Mouse (Mus musculus): Measurements from ENCODE around the gene Chsy1.

Gene Chsy1

DNA sequence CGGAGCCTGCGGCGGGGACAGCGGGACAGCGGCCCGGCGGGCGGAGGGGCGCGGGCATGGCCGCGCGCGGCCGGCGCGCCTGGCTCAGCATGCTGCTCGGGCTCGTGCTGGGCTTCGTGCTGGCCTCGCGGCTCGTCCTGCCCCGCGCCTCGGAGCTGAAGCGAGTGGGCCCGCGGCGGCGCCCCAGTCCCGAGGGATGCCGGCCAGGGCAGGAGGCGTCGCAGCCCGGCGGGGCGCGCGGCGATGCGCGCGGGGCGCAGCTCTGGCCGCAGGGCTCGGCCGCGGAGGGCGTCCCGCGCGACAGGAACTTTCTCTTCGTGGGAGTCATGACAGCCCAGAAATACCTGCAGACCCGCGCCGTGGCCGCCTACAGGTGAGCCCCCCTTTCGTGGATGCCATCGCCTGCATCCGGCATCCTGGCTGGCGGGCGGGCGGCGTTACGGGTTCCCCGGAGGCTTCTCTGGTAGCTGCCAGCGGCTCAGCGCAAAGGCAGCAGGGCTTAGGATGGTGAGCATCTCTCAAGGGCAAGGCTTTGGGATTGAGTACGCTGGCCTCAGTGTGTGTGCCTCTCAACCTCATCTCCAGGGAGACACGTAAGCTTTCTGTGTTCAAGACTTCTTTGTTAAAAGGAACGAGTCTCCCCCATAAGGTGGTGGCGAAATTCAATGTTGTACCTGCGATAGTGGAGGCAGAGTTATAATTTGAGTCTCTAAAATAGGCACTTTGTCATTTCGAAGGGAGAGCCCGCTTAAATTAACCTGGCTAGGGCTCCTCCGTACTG is 730 bp downstream of the Chsy1 start:
- DNase-seq (ENCODE audit: low spot score in 2 of 2), result peak; percentile 29 to 41

DNA sequence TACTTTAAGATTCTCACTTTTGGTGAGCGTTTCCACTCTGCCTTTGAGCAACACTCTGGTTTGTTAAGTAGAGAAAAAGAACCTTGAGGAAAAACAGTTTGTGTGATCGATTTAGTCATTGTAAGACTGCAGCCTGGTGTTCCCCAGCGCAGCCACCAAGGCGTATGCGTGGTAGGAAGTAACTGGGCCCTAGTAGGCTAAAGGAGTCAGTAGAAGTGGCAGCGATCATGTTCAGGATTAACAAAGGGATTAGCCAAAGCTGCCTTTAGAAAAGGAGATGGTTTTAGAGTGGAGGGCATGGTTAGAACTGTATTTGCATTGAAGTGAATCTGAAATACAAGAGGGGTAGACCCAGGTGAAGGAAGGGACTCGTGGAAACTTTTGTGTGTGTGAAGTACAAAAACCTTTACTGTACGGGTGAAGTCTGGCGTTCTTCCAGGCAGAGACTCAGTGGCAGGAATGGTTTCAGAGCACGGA is 1.4 kb downstream of the Chsy1 start:
- DNase-seq (ENCODE audit: low spot score in 2 of 2), result no peak

DNA sequence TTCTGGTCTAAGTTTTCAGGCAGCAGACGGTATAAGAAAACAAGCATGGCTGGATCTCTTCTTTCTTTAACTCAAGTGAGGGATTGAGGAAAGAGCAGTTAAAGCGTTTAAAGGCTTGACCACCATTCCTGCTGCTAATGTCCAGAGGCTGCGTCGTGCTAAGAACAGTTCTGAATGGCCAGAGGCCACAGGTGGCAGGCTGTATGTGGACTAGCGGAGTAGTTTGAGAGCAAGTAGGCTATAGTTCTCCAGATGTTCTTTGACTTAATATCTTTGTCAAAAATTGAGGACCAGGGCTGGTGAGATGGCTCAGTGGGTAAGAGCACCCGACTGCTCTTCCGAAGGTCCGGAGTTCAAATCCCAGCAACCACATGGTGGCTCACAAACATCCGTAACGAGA is 1.9 kb downstream of the Chsy1 start:
- DNase-seq (ENCODE audit: low spot score in 2 of 2), result no peak

DNA sequence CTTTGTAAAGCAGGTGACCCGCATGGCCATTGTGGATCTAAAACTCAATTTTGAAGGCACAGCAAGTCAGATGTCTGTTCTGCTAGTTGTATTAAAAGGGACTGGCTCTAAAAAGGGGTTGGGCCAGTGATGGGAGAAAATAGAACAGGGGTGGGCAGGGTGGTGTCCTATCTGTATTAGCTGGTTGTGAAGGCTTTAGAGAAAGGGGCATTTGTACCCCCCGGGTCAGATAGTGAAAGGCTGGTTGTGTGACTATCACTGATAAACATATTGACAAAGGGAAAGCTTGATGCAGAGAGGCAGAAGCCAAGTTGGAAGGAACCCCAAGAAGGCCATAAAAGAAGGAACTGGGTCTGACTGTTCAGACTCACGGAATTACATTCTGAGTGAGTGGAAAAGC is 4.2 kb downstream of the Chsy1 start:
- DNase-seq (ENCODE audit: low spot score in 2 of 2), result no peak

DNA sequence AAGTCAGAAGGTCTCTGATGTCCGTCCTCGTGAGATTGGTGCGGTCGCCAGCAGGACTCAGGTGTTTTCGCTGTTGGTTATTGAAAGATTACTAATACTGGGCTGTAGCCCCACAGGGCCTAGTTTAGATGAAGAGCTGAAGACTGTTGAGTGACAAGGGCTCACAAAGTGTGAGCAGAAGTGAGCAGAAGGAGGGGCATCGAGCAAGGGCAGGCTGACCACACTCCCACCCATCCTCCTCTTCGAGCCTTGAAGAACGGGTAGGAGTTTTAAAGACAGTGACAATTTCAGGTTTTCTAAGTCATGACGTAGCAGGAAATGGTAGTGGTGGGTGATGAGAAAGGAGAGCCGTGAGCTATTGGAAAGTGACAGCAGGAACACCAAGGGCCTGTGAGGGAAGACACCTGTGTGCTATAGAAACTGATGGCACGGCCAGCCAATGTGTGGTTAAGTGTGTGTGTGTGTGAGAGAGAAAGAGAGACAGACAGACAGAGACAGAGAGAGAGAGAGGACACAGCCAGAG is 6.6 kb downstream of the Chsy1 start:
- DNase-seq (ENCODE audit: low spot score in 2 of 2), result no peak

DNA sequence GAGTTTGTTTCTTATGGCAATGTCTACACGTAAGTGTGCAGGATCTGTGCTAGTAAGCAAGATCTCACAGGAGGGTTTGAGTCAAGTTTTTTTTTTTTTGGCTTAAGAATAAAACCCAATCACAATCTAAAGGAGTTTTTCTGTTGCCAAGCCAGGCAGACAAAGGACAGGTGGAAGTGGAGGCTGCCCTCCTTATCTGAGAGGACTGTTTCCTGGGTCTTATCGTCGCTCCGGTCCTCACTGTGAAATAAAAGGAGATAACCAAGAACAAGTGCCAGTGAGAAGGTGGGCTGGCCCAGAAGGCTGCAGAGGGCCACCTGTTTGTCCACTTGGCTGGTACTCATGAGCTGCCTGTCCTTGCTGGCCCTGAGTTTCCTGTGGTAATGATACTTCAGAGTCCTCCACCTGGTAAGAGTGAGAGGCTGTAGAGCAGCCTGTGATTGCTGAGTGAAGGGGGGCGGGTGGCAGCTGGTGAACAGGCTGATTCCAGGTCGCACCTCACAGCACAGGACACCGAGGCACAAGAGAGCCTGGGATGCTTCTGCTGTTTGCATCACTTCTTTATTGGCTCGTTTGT is 7.7 kb downstream of the Chsy1 start:
- DNase-seq (ENCODE audit: low spot score in 2 of 2), result no peak

DNA sequence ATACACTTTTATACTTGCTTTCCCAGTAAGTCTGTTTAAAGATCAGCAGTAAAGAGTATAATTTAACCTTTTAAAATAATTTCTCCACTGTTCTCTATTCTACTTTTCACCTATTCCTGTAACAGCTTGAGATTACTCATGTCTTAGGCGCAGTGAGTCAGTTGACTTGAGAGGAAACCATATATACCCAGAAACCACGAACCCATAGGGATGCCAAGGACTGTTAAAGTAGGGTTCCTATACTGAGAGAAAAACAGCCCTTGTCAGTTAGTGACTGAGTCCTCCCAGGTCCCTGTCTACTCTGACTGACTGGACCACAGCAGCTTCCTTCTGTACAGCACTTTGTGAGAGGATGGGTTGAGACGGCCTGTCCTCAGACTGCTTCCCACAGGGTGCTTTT is 8.7 kb downstream of the Chsy1 start:
- DNase-seq (ENCODE audit: low spot score in 2 of 2), result no peak

DNA sequence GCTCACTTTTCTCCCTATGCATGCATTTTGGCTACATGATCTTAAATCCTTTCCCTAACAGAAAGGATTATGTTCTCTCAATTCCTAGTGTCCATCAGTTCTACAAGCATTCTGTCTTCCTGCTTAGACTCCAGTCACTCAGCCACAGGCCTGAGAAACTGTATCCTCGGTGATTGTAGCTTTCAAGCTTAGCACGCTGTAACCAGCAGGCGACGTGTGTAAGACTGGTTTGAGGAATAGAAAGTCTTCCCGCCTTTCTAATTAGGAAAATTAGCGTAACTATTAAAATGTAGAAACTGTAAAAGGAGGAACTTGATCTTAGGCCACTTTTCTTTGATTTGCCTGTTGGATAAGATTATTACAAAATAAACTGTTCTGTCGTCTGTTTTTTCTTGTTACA is 9.5 kb downstream of the Chsy1 start:
- DNase-seq (ENCODE audit: low spot score in 2 of 2), result no peak

DNA sequence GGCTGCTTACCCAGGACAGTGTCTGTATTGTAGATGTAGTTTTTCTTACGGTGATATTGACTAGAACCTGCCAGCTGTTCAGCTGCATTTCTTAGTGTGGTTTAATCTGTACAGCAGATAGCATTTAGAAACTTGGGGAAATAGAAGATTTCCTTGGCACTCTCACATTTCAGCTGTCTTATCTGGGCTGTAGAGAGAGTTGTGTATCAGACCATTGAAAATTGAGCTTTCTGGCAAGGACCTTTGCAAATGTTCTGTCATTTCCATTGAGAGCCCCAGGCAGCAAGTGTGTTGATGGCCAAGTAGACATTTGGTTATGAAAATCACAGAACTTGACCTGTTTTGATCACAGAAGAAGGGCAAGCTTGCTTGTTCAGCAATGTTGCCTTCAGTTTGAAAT is 10.8 kb downstream of the Chsy1 start:
- no peak for DNase-seq (ENCODE audit: low spot score in 2 of 2)

DNA sequence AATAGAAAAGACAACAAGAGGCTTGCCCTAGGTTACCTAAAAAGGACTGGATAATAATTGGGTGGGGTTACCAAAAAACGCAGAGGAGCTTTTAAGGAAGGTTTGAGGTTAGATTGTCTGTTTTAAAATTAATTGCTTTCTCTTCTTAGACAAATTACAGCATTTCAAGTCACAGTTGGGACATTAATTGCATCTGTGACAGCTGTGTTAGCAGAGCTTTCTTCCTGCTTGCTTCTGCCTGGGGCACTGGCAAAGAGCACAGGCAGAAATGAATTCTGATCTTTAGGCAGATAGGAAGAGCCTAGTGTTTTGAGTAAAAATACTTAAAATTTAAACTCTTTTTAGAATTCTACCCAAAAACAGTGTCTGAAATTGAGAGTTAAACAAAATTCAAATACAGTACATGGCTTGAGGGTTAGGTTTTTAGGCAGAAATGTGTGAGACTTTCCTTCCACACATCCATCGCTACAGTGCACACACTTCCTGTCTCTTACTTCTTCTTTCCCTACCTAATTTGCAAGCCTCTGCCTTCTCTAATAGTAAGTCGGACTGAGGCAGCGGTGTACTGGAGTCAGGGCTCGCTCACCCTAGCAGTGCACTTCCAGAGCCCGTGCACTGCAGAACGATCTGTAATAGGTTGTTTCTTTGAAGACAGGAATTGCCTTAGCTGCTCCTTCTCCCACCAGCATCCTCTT is 11.5 kb downstream of the Chsy1 start:
- DNase-seq (ENCODE audit: low spot score in 2 of 2), result peak in 1 of 2 experiments; percentile 19

DNA sequence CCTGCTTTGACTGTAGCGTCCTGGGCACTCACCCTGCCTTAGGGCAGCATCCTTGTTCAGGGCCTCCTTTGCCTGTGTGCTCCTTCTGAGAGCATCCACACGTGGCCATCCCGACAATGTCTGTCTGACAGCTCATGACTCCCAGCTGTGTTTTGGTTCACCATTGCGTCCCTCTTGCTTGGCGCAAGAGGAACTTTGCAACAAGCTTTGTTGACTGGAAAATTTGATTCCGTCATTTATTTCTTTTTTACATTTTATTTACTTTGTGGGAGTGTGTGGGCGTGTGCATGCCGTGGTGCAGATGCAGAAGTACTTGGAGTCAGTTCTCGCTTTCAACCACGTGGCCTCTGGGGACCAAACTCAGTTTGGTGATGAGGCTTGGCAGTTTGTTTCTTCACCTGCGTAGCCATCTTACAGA is 15.2 kb downstream of the Chsy1 start:
- peak in 1 of 2 experiments; percentile 38 for DNase-seq (ENCODE audit: low spot score in 2 of 2)

DNA sequence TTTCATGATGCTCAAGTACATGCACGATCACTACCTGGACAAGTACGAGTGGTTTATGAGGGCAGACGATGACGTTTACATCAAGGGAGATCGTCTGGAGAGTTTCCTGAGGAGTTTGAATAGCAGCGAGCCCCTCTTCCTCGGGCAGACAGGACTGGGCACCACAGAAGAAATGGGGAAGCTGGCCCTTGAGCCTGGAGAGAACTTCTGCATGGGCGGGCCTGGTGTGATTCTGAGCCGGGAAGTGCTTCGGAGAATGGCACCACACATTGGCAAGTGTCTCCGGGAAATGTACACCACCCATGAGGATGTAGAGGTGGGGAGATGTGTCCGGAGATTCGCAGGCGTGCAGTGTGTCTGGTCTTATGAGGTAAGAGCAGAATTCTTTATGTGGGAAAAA is 16.1 kb downstream of the Chsy1 start:
- no peak for DNase-seq (ENCODE audit: low spot score in 2 of 2)

DNA sequence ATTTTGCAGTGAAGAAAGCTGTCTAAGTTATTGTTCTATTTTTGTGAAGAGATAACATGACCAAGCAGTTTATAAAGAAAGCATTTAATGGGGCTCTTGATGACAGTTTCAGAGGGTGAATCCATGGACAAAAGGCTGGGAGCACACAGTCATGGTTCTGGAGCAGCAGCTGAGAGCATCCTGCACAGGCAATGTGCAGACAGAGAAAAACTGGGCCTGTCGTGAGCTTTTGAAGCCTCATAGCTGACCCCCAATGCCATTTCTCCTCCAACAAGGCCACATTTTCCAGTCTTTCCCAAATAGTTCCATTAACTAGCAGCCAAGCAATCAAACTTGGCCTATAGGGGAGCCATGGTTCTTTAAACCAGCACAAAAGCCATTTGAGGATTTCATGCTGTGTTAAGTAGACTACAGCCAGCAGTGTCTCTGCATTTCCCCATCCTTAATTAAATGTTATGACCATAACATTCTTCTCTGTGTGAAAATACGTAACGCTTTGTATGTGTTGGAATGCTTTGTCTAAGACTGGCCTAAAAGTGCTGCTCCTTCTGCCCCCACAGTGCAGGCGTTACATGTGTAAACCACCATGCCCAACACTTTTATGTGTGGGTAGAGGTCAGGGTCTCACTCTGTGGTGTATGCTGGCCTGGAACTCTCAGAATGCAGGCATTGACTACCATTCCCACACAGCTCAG is 18.8 kb downstream of the Chsy1 start:
- DNase-seq (ENCODE audit: low spot score in 2 of 2), result no peak

DNA sequence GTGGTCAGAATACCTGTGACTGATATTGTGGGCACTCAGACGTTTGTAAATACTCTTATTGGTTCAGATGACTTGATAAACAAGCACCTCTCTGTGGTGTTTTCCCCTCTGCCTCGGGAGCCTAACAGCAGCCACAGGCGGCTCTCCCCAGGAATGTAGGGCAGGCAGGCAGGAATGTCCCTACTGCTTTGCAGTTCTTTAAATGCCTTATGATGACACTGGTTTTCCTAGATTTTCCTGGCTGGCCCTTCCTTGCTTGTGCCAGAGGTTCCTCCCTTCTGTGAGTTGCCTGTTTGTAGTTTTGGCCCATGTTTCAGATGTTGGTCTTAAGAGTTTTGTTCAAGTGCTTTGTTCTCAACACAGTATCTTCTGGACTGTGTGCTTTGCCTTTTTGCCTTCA is 19.5 kb downstream of the Chsy1 start:
- no peak for DNase-seq (ENCODE audit: low spot score in 2 of 2)

DNA sequence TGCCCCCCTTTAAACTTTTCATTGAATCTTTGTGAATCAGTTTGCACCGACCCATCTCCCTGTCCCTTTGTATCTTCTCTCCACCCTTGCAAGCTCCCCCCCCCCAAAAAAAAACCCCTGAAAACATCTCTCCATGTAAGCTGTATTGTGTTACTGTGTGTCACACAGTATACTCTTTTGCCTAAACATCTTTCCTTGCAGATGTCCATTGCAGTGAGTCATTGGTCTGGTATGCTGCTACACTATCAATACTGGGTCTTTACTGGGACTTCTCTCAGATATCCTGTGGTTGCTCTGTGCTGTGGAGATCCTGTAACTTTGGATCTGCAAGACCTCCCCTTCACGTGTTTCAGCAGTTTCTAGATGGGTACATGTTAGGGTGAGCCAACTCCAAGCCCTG is 21.0 kb downstream of the Chsy1 start:
- no peak for DNase-seq (ENCODE audit: low spot score in 2 of 2)

DNA sequence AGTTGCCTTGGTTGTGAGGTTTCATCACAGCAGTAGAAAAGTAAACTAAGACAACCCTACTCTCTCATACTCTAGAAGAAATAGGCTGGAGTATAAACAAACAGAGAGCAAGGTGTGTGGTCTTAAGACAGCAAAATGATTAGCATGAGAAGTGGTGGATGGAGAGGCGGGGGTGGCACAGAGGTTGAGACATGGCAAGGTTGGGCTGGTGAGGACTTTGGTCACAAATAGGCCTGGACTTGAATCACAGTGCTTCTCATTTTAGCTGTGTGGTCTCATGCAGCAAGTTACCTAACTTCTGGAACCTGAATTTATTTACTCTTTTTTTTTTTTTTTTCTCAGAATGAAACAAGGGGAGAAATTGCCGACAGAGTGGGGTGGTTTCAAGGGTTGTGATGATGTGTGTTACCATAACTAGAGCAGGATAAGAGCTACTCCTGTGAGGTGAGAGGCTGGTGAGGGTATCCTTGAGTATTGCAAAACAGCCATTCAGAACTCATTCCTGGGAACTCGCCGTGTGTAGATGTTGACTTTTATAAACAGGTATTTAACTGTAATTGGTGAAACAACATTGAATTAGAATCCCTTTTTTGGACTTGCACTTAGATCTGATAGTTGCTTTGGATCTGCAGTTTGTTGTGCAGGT is 22.6 kb downstream of the Chsy1 start:
- no peak for DNase-seq (ENCODE audit: low spot score in 2 of 2)

DNA sequence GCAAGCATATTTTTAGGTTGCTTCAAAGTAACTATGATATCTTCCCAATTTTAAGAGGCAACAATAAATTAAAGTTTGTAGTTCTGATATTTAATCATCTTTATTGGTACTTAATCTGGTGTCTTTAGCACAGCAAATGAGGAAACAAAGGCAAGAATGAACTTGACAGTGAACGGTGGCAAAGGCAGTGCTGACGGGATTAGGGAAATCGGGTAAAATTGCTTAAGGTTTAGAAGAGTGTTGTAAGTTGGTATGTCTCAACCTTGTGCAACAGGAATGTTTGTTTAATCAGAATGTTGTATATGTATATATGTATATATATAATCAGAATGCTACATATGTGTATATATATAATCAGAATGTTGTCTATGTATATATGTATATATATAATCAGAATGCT is 24.8 kb downstream of the Chsy1 start:
- DNase-seq (ENCODE audit: low spot score in 2 of 2), result no peak

DNA sequence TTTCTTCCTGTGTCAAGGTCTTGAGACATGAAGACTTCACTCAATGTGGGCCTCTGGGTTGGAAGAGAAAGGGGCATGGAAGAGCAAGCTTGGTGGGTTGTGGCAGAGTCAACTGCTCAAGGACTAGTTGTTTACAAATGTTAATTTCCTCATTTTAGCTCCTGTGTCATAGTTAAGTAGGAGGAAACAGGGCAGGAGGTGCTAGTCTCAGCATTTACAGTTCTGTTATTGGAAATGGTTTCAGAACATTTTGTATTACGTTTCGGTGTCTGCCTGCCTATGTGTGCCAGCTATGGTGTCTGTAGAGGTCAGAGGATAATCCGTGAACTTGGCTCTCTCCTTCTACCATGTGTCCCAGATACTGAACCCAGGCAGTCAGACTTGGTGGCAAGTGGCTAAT is 26.3 kb downstream of the Chsy1 start:
- DNase-seq (ENCODE audit: low spot score in 2 of 2), result no peak

DNA sequence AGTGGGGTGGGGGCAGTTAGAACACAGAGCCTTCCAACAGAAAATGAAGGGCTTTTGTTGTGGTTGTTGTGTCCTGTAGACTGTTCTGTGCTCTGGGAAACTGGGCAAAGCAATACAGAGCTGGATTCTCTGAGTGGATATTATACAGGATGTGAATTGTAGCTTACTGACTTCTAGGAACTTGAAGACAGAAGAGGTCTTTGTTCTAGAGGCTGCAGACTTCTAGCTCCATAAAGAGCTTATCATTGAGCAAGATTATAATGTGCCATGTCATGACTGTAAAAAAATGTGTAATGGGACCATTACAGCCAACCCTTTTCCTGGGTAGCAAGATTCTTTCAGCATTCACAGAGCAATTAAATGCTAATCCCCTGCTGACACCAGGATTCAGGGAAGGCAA is 26.9 kb downstream of the Chsy1 start:
- no peak for DNase-seq (ENCODE audit: low spot score in 2 of 2)

DNA sequence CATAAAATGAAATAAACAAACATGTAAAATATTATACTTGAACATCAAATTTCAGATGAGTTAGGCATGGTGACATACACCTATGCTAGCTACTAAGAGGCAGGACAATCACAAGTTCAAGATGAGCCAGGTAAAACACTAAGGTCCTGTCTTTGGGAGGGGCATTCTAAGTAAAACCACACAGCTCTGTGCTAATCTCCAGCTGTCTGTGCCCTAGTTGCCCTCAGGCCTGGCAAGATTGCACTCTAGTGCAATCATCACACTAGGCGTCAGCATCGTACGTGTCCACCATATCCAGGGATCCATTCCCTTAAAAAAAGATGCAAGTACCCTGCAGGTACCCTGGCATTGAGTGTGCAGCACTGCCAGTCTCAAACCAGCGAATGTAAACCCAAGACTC is 28.0 kb downstream of the Chsy1 start:
- no peak for DNase-seq (ENCODE audit: low spot score in 2 of 2)

DNA sequence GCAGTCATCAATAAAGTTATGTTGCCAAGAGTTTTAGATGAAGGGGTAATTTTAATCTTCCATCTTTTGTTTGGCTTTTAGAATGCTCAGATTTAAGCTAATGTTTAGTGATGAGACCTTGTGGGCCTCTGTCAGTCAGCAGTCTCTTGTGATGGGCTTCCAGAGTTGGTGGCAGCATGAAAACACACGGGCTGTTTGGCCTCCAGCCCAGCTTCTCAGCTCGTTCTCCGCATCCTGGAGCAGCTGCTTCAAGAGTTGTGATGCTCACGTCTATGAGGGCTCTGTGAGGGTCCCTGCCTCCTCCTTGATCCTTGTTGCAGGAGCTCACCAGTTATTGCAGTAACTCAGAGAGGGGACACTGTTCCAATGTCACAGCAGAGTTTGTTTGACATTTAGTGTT is 29.0 kb downstream of the Chsy1 start:
- DNase-seq (ENCODE audit: low spot score in 2 of 2), result no peak

DNA sequence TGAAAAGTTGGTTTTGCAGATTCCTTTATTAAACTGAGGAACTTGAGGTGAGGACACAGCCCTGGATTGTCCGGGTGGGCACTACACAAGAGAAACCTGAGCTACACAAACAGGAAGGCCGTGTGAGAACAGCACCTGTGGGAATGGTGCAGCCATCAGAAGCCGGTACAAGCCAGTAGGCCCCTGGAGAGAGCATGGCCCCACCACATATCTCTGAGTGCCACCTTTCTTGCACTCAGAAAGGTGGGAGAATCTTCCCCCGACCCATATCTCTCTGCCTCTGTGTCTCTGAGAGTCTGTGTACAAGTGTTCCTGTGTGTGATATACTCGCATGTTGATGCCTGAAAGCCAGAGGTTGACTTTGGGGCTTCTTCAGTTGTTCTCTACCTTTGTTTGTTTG is 29.6 kb downstream of the Chsy1 start:
- DNase-seq (ENCODE audit: low spot score in 2 of 2), result no peak

Measured in spleen, postnatal 14 days (tissue).